Mouse (Mus musculus): ENCODE measurements around the gene Tspan9. TPM values are rescaled to one million over a fixed set of nuclear protein-coding genes. Genes with fewer than 3 reads are reported as not detected.

The Tspan9 gene
- polyA plus RNA-seq, 1 experiment from 2014 or later, result 77.3 TPM

DNA sequence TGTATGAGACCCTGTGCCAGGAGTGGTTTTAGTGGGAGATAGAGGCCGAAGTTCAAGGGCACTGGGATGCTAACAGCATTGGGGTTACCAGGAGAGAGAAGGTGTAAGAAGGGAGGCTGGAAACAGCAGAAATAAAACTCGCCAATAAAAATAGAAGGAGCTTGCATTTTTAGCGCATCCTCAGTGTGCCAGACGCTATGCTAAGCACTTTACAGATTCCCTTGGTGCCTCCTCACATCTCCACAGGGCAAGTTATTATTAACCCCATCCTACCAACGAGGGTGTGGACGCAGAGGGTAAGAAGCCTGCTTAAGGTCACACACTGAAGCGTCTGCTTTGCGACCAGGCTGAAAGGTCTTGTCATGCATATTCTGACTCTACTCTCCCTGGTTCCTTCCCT lies 47.5 kb downstream of the Tspan9 start:
- Histone ChIP-seq H3K4me1 (replicated peaks; ENCODE audit: control insufficient read depth, insufficient read depth) (peaks cover 4% of the 10 kb centered on the region), H3K27ac (replicated peaks) (no peak overlapping the region), H3K36me3 (ENCODE audit: control insufficient read depth, insufficient read depth, low read length) (no peaks in the 10 kb centered on the region), H3K4me3 (ENCODE audit: low read depth, low read length) (no peak overlapping the region), H3K27me3 (ENCODE audit: control insufficient read depth, insufficient read depth, low read length) (no peaks in the 10 kb centered on the region), H3K9ac (ENCODE audit: low read length) (no peak overlapping the region), H3K9me3 (ENCODE audit: control insufficient read depth, low read length) (no peaks in the 10 kb centered on the region), H3K4me2 (replicated peaks; ENCODE audit: low read depth) (no peak overlapping the region)
- TF ChIP-seq EP300 (optimal IDR thresholded peaks at IDR 0.05) (no peak), CTCF (IDR thresholded peaks at IDR 0.05; ENCODE audit: low read depth) (no peak)
- ATAC-seq (ENCODE audit: low FRiP score, low TSS enrichment) (no peak), DNase-seq (ENCODE audit: low spot score) (no peak)
- WGBS, result 70% methylated on average over 8 of the region's 8 CpGs

DNA sequence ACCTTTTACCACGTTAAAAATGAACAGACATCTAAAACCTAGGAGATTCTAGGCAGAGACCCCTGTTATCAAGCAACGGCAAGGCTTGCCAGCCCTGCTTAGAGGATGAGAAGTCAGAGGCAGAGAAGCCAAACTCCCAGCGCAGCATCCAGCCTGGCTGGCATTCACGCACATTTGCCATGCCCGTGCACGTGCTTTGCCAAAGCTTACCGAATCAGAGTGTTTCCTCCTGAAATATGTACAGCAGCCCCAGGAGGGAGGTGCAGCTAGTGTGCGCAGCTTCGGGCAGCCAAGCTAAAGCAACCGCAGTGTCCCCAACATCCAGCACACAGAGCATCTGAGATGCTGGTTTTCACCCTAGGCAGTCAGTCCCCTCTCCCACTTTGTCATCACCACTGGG lies 48.3 kb downstream of the Tspan9 start:
- H3K4me2 ChIP-seq (replicated peaks; ENCODE audit: low read depth), result no peak overlapping the region
- no peak overlapping the region for H3K9ac ChIP-seq (ENCODE audit: low read length)
- TF ChIP-seq EP300 (optimal IDR thresholded peaks at IDR 0.05), result no peak
- no peak for TF ChIP-seq CTCF (IDR thresholded peaks at IDR 0.05; ENCODE audit: low read depth)
- no peak overlapping the region for H3K4me3 ChIP-seq (ENCODE audit: low read depth, low read length)
- WGBS, result 86% methylated on average over 10 of the region's 10 CpGs
- H3K27ac ChIP-seq (replicated peaks), result no peak overlapping the region
- no peaks in the 10 kb centered on the region for H3K9me3 ChIP-seq (ENCODE audit: control insufficient read depth, low read length)
- H3K27me3 ChIP-seq (ENCODE audit: control insufficient read depth, insufficient read depth, low read length), result no peaks in the 10 kb centered on the region
- peaks cover 4% of the 10 kb centered on the region for H3K4me1 ChIP-seq (replicated peaks; ENCODE audit: control insufficient read depth, insufficient read depth)
- no peak for ATAC-seq (ENCODE audit: low FRiP score, low TSS enrichment)
- no peak for DNase-seq (ENCODE audit: low spot score)
- no peaks in the 10 kb centered on the region for H3K36me3 ChIP-seq (ENCODE audit: control insufficient read depth, insufficient read depth, low read length)

DNA sequence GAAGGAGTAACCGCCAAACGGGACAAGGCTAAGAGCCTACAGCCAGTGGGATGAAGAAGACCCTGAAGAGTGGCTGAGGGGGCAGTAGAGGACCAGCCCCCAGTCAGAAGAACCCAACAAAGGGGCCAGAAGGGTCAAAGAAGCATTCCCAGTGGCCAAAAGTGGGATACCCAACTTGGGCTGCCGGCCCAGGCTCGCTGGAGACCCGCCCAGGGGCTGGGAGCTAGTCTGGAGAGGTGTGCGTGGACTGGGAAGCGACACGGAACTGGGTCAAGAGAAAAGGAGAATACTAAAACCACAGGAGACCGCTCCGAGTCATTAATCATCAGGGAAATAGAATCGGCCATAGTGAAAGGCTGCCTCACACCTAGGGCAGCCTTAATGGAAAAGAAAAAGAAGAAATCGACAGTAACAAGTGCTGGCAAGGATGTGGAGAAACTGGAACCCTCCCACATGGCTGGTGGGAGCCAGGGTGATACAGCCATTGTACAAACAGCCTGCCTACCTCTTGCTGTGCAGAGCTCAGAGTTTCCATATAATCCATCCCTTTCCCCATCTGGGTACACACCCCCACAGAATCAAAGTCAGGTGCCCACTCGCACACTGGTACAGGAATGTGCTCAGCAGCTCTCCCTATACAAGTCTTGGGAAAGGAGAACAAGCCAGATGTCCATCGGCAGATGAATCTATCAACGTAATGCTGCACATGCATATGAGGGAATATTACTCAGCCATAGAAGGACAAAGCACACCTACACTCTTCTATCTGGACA lies 49.4 kb downstream of the Tspan9 start:
- WGBS, result 64% methylated on average over 15 of the region's 15 CpGs
- Histone ChIP-seq H3K36me3 (ENCODE audit: control insufficient read depth, insufficient read depth, low read length) (no peaks in the 10 kb centered on the region), H3K4me2 (replicated peaks; ENCODE audit: low read depth) (no peak overlapping the region), H3K27ac (replicated peaks) (no peak overlapping the region), H3K4me3 (ENCODE audit: low read depth, low read length) (no peak overlapping the region), H3K9ac (ENCODE audit: low read length) (no peak overlapping the region), H3K9me3 (ENCODE audit: control insufficient read depth, low read length) (no peaks in the 10 kb centered on the region), H3K27me3 (ENCODE audit: control insufficient read depth, insufficient read depth, low read length) (no peaks in the 10 kb centered on the region), H3K4me1 (replicated peaks; ENCODE audit: control insufficient read depth, insufficient read depth) (peaks cover 4% of the 10 kb centered on the region)
- TF ChIP-seq EP300 (optimal IDR thresholded peaks at IDR 0.05) (no peak), CTCF (IDR thresholded peaks at IDR 0.05; ENCODE audit: low read depth) (no peak)
- DNase-seq (ENCODE audit: low spot score) (no peak), ATAC-seq (ENCODE audit: low FRiP score, low TSS enrichment) (no peak)

DNA sequence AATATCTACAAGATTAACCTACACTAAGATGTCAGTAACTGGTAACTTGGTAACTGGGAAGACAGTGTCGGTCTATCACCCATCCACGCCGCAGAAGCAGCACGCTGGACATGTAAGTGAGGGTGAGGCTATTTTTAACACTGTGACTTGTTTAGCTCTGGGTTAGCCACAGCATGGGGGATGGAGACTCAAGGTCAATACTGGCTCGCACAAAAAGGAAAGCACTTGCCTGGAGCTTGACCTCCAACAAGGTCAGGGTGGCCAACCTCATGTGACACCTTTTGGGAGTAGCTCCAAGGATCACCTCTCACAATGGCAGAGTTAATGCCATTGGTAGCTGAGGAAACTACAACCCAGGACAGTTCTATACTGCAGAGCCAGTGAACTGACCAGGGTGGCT lies 50.8 kb downstream of the Tspan9 start:
- Histone ChIP-seq H3K27ac (replicated peaks) (no peak overlapping the region), H3K36me3 (ENCODE audit: control insufficient read depth, insufficient read depth, low read length) (no peaks in the 10 kb centered on the region), H3K9ac (ENCODE audit: low read length) (no peak overlapping the region), H3K9me3 (ENCODE audit: control insufficient read depth, low read length) (no peaks in the 10 kb centered on the region), H3K4me1 (replicated peaks; ENCODE audit: control insufficient read depth, insufficient read depth) (peaks cover 4% of the 10 kb centered on the region), H3K27me3 (ENCODE audit: control insufficient read depth, insufficient read depth, low read length) (no peaks in the 10 kb centered on the region), H3K4me2 (replicated peaks; ENCODE audit: low read depth) (no peak overlapping the region), H3K4me3 (ENCODE audit: low read depth, low read length) (no peak overlapping the region)
- ATAC-seq (ENCODE audit: low FRiP score, low TSS enrichment) (no peak), DNase-seq (ENCODE audit: low spot score) (no peak)
- WGBS, result 80% methylated on average over 5 of the region's 5 CpGs
- no peak for TF ChIP-seq EP300 (optimal IDR thresholded peaks at IDR 0.05)
- TF ChIP-seq CTCF (IDR thresholded peaks at IDR 0.05; ENCODE audit: low read depth), result no peak

DNA sequence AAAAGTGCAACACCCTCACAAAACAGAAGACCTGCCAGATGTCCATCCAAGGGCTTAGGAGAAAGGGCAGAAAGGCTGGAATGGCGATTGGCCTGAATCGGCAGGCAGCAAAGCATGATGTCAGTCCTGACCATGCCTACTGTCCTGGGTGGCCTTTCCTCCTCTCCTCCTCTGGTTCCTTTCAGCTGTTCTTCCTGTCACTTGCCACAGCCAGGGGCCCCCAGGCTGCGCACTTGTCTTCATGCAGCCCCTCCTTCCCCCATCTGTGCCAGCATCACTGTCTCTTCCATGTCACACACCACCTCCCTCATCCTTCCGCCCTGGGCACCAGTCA lies 51.6 kb downstream of the Tspan9 start:
- H3K36me3 ChIP-seq (ENCODE audit: control insufficient read depth, insufficient read depth, low read length), result no peaks in the 10 kb centered on the region
- ATAC-seq (ENCODE audit: low FRiP score, low TSS enrichment) (no peak), DNase-seq (ENCODE audit: low spot score) (no peak)
- 75% methylated on average over 4 of the region's 4 CpGs for WGBS
- H3K27ac ChIP-seq (replicated peaks), result no peak overlapping the region
- H3K4me3 ChIP-seq (ENCODE audit: low read depth, low read length), result no peak overlapping the region
- no peak overlapping the region for H3K9ac ChIP-seq (ENCODE audit: low read length)
- peaks cover 4% of the 10 kb centered on the region for H3K4me1 ChIP-seq (replicated peaks; ENCODE audit: control insufficient read depth, insufficient read depth)
- H3K27me3 ChIP-seq (ENCODE audit: control insufficient read depth, insufficient read depth, low read length), result no peaks in the 10 kb centered on the region
- TF ChIP-seq EP300 (optimal IDR thresholded peaks at IDR 0.05), result no peak
- TF ChIP-seq CTCF (IDR thresholded peaks at IDR 0.05; ENCODE audit: low read depth), result no peak
- no peak overlapping the region for H3K4me2 ChIP-seq (replicated peaks; ENCODE audit: low read depth)
- no peaks in the 10 kb centered on the region for H3K9me3 ChIP-seq (ENCODE audit: control insufficient read depth, low read length)

DNA sequence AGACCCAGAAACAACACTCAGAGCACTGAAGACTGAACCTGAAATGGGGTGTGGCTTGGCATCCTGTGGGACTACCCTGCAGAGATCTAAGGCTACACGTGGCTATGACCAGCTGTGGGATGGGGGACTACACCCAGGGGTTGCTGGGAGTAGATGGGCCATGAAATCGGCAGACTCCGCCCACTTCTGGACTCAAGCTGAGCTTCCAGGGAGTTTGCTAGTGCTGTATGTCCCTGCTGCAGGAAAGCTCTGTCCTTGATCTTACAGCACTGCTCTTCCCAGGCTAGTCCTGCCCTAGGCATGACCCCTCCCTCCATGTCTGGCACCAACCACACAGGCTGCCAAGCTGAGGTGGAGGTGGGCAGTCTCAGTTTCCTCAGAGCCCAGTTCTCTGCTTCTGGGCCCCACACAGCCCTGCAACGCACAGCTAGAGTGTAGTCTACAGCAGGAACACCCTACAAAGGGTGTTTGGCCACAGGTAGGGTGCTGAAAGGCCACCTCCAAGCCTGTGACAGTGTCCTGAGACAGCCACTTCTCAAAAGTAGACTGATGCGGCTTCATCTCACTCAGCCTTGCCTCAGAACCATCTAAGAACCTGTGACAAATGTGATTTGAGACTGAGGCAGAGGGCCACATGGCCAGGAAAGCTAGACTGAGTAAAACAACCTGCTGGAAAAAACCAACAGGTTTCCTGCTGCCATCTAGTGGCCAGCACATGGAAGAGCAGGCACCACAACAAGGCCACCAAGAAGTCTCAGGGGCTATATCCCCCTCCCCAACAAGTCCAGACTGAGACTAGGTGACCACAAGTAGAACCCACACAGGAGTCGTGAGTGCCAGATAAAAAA lies 52.2 kb downstream of the Tspan9 start:
- no peak overlapping the region for H3K4me3 ChIP-seq (ENCODE audit: low read depth, low read length)
- H3K9me3 ChIP-seq (ENCODE audit: control insufficient read depth, low read length), result no peaks in the 10 kb centered on the region
- no peak overlapping the region for H3K9ac ChIP-seq (ENCODE audit: low read length)
- TF ChIP-seq CTCF (IDR thresholded peaks at IDR 0.05; ENCODE audit: low read depth) (peak; percentile 94), EP300 (optimal IDR thresholded peaks at IDR 0.05) (no peak)
- peaks cover 4% of the 10 kb centered on the region for H3K4me1 ChIP-seq (replicated peaks; ENCODE audit: control insufficient read depth, insufficient read depth)
- WGBS, result 34% methylated on average over 6 of the region's 6 CpGs
- H3K36me3 ChIP-seq (ENCODE audit: control insufficient read depth, insufficient read depth, low read length), result no peaks in the 10 kb centered on the region
- no peak overlapping the region for H3K4me2 ChIP-seq (replicated peaks; ENCODE audit: low read depth)
- ATAC-seq (ENCODE audit: low FRiP score, low TSS enrichment) (0 out of 2 replicates have a peak, but pooled peaks have one; percentile 15), DNase-seq (ENCODE audit: low spot score) (peak; percentile 51)
- no peak overlapping the region for H3K27ac ChIP-seq (replicated peaks)
- H3K27me3 ChIP-seq (ENCODE audit: control insufficient read depth, insufficient read depth, low read length), result no peaks in the 10 kb centered on the region
